Mouse (Mus musculus) hindbrain, embryonic 15.5 days (tissue): ENCODE measurements around the gene Tgif2. TPM values are rescaled to one million over a fixed set of nuclear protein-coding genes. Genes with fewer than 3 reads are reported as not detected.

Experiments
- ATAC-seq: fragments of 200-750 bp; cut with Nextera tagmentation; 2 replicates; pipeline ENCODE4 v1.8.0; 2017; ENCODE audit warnings: low read depth, moderate number of reproducible peaks, moderate TSS enrichment; ENCODE audit not compliant: low FRiP score
- H3K27ac ChIP-seq: fragments of 300-500 bp; sonication (generic); replicated peaks from 2 replicates; pipeline ENCODE4 v1.5.1; 2015; ENCODE audit warnings: mild to moderate bottlenecking, inconsistent platforms
- H3K27me3 ChIP-seq: fragments of 300-500 bp; sonication (generic); 2 replicates; pipeline ENCODE4 v1.6.1; 2015; ENCODE audit warnings: control low read depth, inconsistent platforms
- H3K36me3 ChIP-seq: fragments of 300-500 bp; sonication (generic); 2 replicates; pipeline ENCODE4 v1.6.1; 2015; ENCODE audit warnings: control low read depth, inconsistent platforms
- H3K4me1 ChIP-seq: fragments of 300-500 bp; sonication (generic); replicated peaks from 2 replicates; pipeline ENCODE4 v1.6.1; 2015; ENCODE audit warnings: control low read depth, inconsistent platforms
- H3K4me2 ChIP-seq: fragments of 300-500 bp; sonication (generic); 2 replicates; pipeline ENCODE4 v1.6.1; 2015; ENCODE audit warnings: moderate library complexity, mild to moderate bottlenecking, inconsistent platforms
- H3K4me3 ChIP-seq: fragments of 300-500 bp; sonication (generic); 2 replicates; pipeline ENCODE4 v1.5.1; 2015; ENCODE audit warnings: mild to moderate bottlenecking, inconsistent platforms
- H3K9ac ChIP-seq: fragments of 300-500 bp; sonication (generic); 2 replicates; pipeline ENCODE4 v1.6.1; 2015; ENCODE audit warnings: inconsistent platforms
- H3K9me3 ChIP-seq: fragments of 300-500 bp; sonication (generic); 2 replicates; pipeline ENCODE4 v1.6.1; 2016; ENCODE audit warnings: control low read depth, inconsistent platforms
- WGBS: fragments of 180-500 bp; shearing (Covaris S2); methylation state at CpG from one replicate; pipeline ENCODE4 v1.1.7; 2015; 5-methylcytosine and 5-hydroxymethylcytosine counted together
- polyA plus RNA-seq: library from polyadenylated mRNA; unstranded; fragments of >200 nt; fragmentation: Nextera tagmentation; extraction: Ambion mirVana; gene quantifications from 2 replicates; pipeline ENCODE4 v1.2.1, GENCODE M21; 2015

Gene Tgif2
- polyA plus RNA-seq, 1 experiment from 2014 or later: 21.3 TPM

- Histone ChIP-seq H3K4me3 (peak overlapping the region; percentile 86), H3K27ac (peak overlapping the region; percentile 86), H3K4me2 (peak overlapping the region; percentile 78), H3K27me3 (no peaks in the 10 kb centered on the region), H3K36me3 (peaks cover 25% of the 10 kb centered on the region), H3K4me1 (peaks cover 28% of the 10 kb centered on the region), H3K9ac (peak overlapping the region; percentile 86), H3K9me3 (no peaks in the 10 kb centered on the region)
- 4% methylated on average over 28 of the region's 28 CpGs for WGBS
- ATAC-seq: no peak
Measured at GRCm38 (mm10) chr2:156863487-156864160, 23.8 kb downstream of the Tgif2 start.

GRCm38 (mm10) chr2:156864481-156864880, 24.7 kb downstream of the Tgif2 start:
- WGBS: 60% methylated on average over 3 of the region's 3 CpGs
- peaks cover 28% of the 10 kb centered on the region for H3K4me1 ChIP-seq
- ATAC-seq: no peak
- H3K4me2 ChIP-seq: peak overlapping the region; percentile 78; the same call in 1 of the 2 replicates
- no peaks in the 10 kb centered on the region for H3K27me3 ChIP-seq
- peak overlapping the region; percentile 86; the same call in 1 of the 2 replicates for H3K4me3 ChIP-seq
- no peaks in the 10 kb centered on the region for H3K9me3 ChIP-seq
- peaks cover 30% of the 10 kb centered on the region for H3K36me3 ChIP-seq
- no peak overlapping the region for H3K9ac ChIP-seq
- no peak overlapping the region for H3K27ac ChIP-seq

- Histone ChIP-seq H3K27ac (no peak overlapping the region), H3K4me3 (no peak overlapping the region), H3K9me3 (no peaks in the 10 kb centered on the region), H3K36me3 (peaks cover 52% of the 10 kb centered on the region), H3K27me3 (no peaks in the 10 kb centered on the region), H3K4me1 (peaks cover 11% of the 10 kb centered on the region), H3K4me2 (no peak overlapping the region), H3K9ac (no peak overlapping the region)
- no peak for ATAC-seq
- WGBS: 93% methylated on average over 8 of the region's 8 CpGs
Measured at GRCm38 (mm10) chr2:156868994-156869393, 29.2 kb downstream of the Tgif2 start.

GRCm38 (mm10) chr2:156869554-156869953, 29.7 kb downstream of the Tgif2 start:
- Histone ChIP-seq H3K4me3 (no peak overlapping the region), H3K9ac (no peak overlapping the region), H3K4me2 (no peak overlapping the region), H3K9me3 (no peaks in the 10 kb centered on the region), H3K36me3 (peaks cover 57% of the 10 kb centered on the region), H3K4me1 (peaks cover 5% of the 10 kb centered on the region), H3K27me3 (no peaks in the 10 kb centered on the region), H3K27ac (no peak overlapping the region)
- ATAC-seq: no peak
- 89% methylated on average over 7 of the region's 7 CpGs for WGBS

- 52% methylated on average over 6 of the region's 6 CpGs for WGBS
- H3K36me3 ChIP-seq: peaks cover 64% of the 10 kb centered on the region
- ATAC-seq: no peak
- no peak overlapping the region for H3K9ac ChIP-seq
- no peaks in the 10 kb centered on the region for H3K27me3 ChIP-seq
- H3K9me3 ChIP-seq: no peaks in the 10 kb centered on the region
- no peak overlapping the region for H3K4me2 ChIP-seq
- H3K27ac ChIP-seq: no peak overlapping the region
- no peak overlapping the region for H3K4me3 ChIP-seq
- 0 out of 2 replicates have a peak, but pooled peaks cover 4% of the 10 kb centered on the region for H3K4me1 ChIP-seq
Measured at GRCm38 (mm10) chr2:156870519-156870918, 30.7 kb downstream of the Tgif2 start.

GRCm38 (mm10) chr2:156873629-156874028, 33.8 kb downstream of the Tgif2 start:
- WGBS: 29% methylated on average over 5 of the region's 5 CpGs
- no peaks in the 10 kb centered on the region for H3K9me3 ChIP-seq
- H3K4me1 ChIP-seq: 0 out of 2 replicates have a peak, but pooled peaks cover 4% of the 10 kb centered on the region
- no peak overlapping the region for H3K4me3 ChIP-seq
- H3K36me3 ChIP-seq: peaks cover 45% of the 10 kb centered on the region
- H3K4me2 ChIP-seq: no peak overlapping the region
- no peak overlapping the region for H3K9ac ChIP-seq
- peak; percentile 59; the same call in 1 of the 2 replicates for ATAC-seq
- no peak overlapping the region for H3K27ac ChIP-seq
- no peaks in the 10 kb centered on the region for H3K27me3 ChIP-seq

- Histone ChIP-seq H3K36me3 (peaks cover 39% of the 10 kb centered on the region), H3K27ac (no peak overlapping the region), H3K27me3 (no peaks in the 10 kb centered on the region), H3K4me3 (no peak overlapping the region), H3K9me3 (no peaks in the 10 kb centered on the region), H3K4me1 (0 out of 2 replicates have a peak, but pooled peaks cover 4% of the 10 kb centered on the region), H3K9ac (no peak overlapping the region), H3K4me2 (no peak overlapping the region)
- 92% methylated on average over 8 of the region's 8 CpGs for WGBS
- no peak for ATAC-seq
Measured at GRCm38 (mm10) chr2:156874047-156874759, 34.4 kb downstream of the Tgif2 start.

- no peaks in the 10 kb centered on the region for H3K9me3 ChIP-seq
- H3K4me2 ChIP-seq: no peak overlapping the region
- 0 out of 2 replicates have a peak, but pooled peaks cover 4% of the 10 kb centered on the region for H3K4me1 ChIP-seq
- no peak overlapping the region for H3K27ac ChIP-seq
- no peak overlapping the region for H3K9ac ChIP-seq
- no peak overlapping the region for H3K4me3 ChIP-seq
- ATAC-seq: no peak
- 93% methylated on average over 4 of the region's 4 CpGs for whole genome bisulfite sequencing
- H3K27me3 ChIP-seq: no peaks in the 10 kb centered on the region
- peaks cover 34% of the 10 kb centered on the region for H3K36me3 ChIP-seq
Measured at GRCm38 (mm10) chr2:156874760-156875510, 35.1 kb downstream of the Tgif2 start.

- H3K27me3 ChIP-seq: no peaks in the 10 kb centered on the region
- H3K9me3 ChIP-seq: no peaks in the 10 kb centered on the region
- no peak for ATAC-seq
- peaks cover 25% of the 10 kb centered on the region for H3K36me3 ChIP-seq
- 66% methylated on average over 9 of the region's 9 CpGs for WGBS
- H3K27ac ChIP-seq: no peak overlapping the region
- no peak overlapping the region for H3K4me3 ChIP-seq
- H3K4me1 ChIP-seq: no peaks in the 10 kb centered on the region
- no peak overlapping the region for H3K9ac ChIP-seq
- no peak overlapping the region for H3K4me2 ChIP-seq
Measured at GRCm38 (mm10) chr2:156877726-156878125, 37.9 kb downstream of the Tgif2 start.

GRCm38 (mm10) chr2:156879541-156879940, 39.7 kb downstream of the Tgif2 start:
- no peak for ATAC-seq
- H3K4me2 ChIP-seq: no peak overlapping the region
- no peak overlapping the region for H3K9ac ChIP-seq
- peaks cover 10% of the 10 kb centered on the region for H3K36me3 ChIP-seq
- no peak overlapping the region for H3K4me3 ChIP-seq
- H3K27me3 ChIP-seq: no peaks in the 10 kb centered on the region
- H3K4me1 ChIP-seq: no peaks in the 10 kb centered on the region
- 79% methylated on average over 3 of the region's 3 CpGs for WGBS
- H3K27ac ChIP-seq: no peak overlapping the region
- no peaks in the 10 kb centered on the region for H3K9me3 ChIP-seq

GRCm38 (mm10) chr2:156882431-156883001, 42.7 kb downstream of the Tgif2 start:
- H3K9ac ChIP-seq: no peak overlapping the region
- no peak overlapping the region for H3K27ac ChIP-seq
- 54% methylated on average over 10 of the region's 10 CpGs for WGBS
- H3K36me3 ChIP-seq: no peaks in the 10 kb centered on the region
- H3K9me3 ChIP-seq: no peaks in the 10 kb centered on the region
- H3K4me3 ChIP-seq: no peak overlapping the region
- no peaks in the 10 kb centered on the region for H3K4me1 ChIP-seq
- H3K27me3 ChIP-seq: no peaks in the 10 kb centered on the region
- no peak for ATAC-seq
- no peak overlapping the region for H3K4me2 ChIP-seq
